In the genomic region with DNA sequence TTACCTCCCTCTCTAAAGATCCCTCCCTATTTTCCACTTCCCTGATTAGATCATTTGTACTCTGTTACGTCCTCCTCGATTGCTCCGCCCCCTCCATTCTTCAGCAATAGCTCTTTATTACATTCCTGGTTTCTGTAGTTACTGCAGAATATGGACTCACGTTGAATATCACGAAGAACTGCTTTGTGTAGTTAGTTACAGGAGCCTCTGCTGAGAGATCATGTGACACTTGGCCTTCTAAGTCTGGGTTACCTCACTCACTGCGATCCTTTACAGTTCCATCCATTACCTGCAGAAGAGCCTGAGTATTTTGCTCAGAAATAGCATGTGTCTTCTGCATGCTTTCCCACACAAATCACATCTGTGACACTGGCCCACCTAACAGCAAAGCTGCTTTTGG, we compare ENCODE assay signal across 22 mouse cellular contexts.
DNase-seq lines count a peak whose midpoint lies in the region; ATAC-seq and TF ChIP-seq lines count a peak whose summit lies in the region.
"Had no signal": no experiment of that assay in that cellular context is flagged by ENCODE, and none has a peak within 500 bp of the region (broad histone marks: within the 10 kb centered on the region; RNA-seq: fewer than 3 reads in every experiment).

No protein-coding gene starts in this region.

- ATAC-seq in intestine, embryonic 14.5 days (replicated peaks; ENCODE audit: low FRiP score, low TSS enrichment, low read depth): 0 out of 2 replicates have a peak, but pooled peaks have one; percentile 32
- ATAC-seq in intestine, embryonic 15.5 days: no peak; the same call in 1 of the 2 replicates
- ATAC-seq in lung, embryonic 14.5 days (ENCODE audit: insufficient read depth): no peak
- peak; percentile 64; the same call in 1 of the 2 replicates for ATAC-seq in intestine, postnatal 0 days
- no peak for ATAC-seq in stomach, postnatal 0 days (ENCODE audit: low FRiP score, low TSS enrichment)
- ATAC-seq: forebrain, embryonic 14.5 days had no signal

- H3K9me3 ChIP-seq in intestine, embryonic 14.5 days (ENCODE audit: control insufficient read depth, low read length): no peaks in the 10 kb centered on the region
- no peaks in the 10 kb centered on the region for H3K9me3 ChIP-seq in intestine, embryonic 15.5 days
- H3K9me3 ChIP-seq in lung, embryonic 14.5 days (ENCODE audit: low read depth, low read length): no peaks in the 10 kb centered on the region
- no peaks in the 10 kb centered on the region for H3K9me3 ChIP-seq in intestine, postnatal 0 days (ENCODE audit: control insufficient read depth)
- H3K9me3 ChIP-seq in stomach, postnatal 0 days (ENCODE audit: control insufficient read depth, low read length): no peaks in the 10 kb centered on the region
- H3K9me3 ChIP-seq: embryonic facial prominence, embryonic 13.5 days; embryonic facial prominence, embryonic 15.5 days; forebrain, embryonic 10.5 days; forebrain, embryonic 12.5 days had no signal

- no peak overlapping the region for H3K27ac ChIP-seq in intestine, embryonic 14.5 days (ENCODE audit: low read depth)
- H3K27ac ChIP-seq in intestine, embryonic 15.5 days: no peak overlapping the region
- no peak overlapping the region for H3K27ac ChIP-seq in lung, embryonic 14.5 days (ENCODE audit: low read depth)
- no peak overlapping the region for H3K27ac ChIP-seq in intestine, postnatal 0 days (ENCODE audit: low read depth, low read length)
- H3K27ac ChIP-seq in stomach, postnatal 0 days (replicated peaks): no peak overlapping the region
- H3K27ac ChIP-seq: embryonic facial prominence, embryonic 13.5 days; embryonic facial prominence, embryonic 15.5 days; forebrain, embryonic 10.5 days; forebrain, embryonic 12.5 days had no signal

- H3K4me3 ChIP-seq in intestine, embryonic 14.5 days (ENCODE audit: low read depth, low read length): no peak overlapping the region
- H3K4me3 ChIP-seq in intestine, embryonic 15.5 days (replicated peaks): no peak overlapping the region
- no peak overlapping the region for H3K4me3 ChIP-seq in lung, embryonic 14.5 days (ENCODE audit: low read depth, low read length)
- no peak overlapping the region for H3K4me3 ChIP-seq in intestine, postnatal 0 days (ENCODE audit: low read depth, low read length)
- H3K4me3 ChIP-seq in stomach, postnatal 0 days (ENCODE audit: low read depth, low read length): no peak overlapping the region
- H3K4me3 ChIP-seq: embryonic facial prominence, embryonic 13.5 days; embryonic facial prominence, embryonic 15.5 days; erythroblast, embryonic 14.5 days; forebrain, embryonic 10.5 days; forebrain, embryonic 12.5 days had no signal

- no peak for TF ChIP-seq CTCF in lung, embryonic 14.5 days (IDR thresholded peaks at IDR 0.05; ENCODE audit: low read depth)
- TF ChIP-seq CTCF in intestine, postnatal 0 days (IDR thresholded peaks at IDR 0.05; ENCODE audit: low read depth): no peak
- TF ChIP-seq CTCF in stomach, postnatal 0 days (IDR thresholded peaks at IDR 0.05; ENCODE audit: low read depth): no peak

- no peaks in the 10 kb centered on the region for H3K4me1 ChIP-seq in intestine, embryonic 14.5 days (replicated peaks; ENCODE audit: control insufficient read depth, insufficient read depth, low read length)
- no peaks in the 10 kb centered on the region for H3K4me1 ChIP-seq in intestine, embryonic 15.5 days (replicated peaks)
- H3K4me1 ChIP-seq in lung, embryonic 14.5 days (ENCODE audit: insufficient read depth): no peaks in the 10 kb centered on the region
- no peaks in the 10 kb centered on the region for H3K4me1 ChIP-seq in intestine, postnatal 0 days (replicated peaks; ENCODE audit: control insufficient read depth, insufficient read depth, low read length)
- H3K4me1 ChIP-seq in stomach, postnatal 0 days (replicated peaks; ENCODE audit: control insufficient read depth, insufficient read depth): no peaks in the 10 kb centered on the region
- H3K4me1 ChIP-seq: embryonic facial prominence, embryonic 13.5 days; embryonic facial prominence, embryonic 15.5 days; forebrain, embryonic 10.5 days; forebrain, embryonic 12.5 days had no signal

- no peak overlapping the region for H3K9ac ChIP-seq in intestine, embryonic 14.5 days (ENCODE audit: low read length)
- no peak overlapping the region for H3K9ac ChIP-seq in intestine, embryonic 15.5 days
- H3K9ac ChIP-seq in lung, embryonic 14.5 days: no peak overlapping the region
- H3K9ac ChIP-seq in intestine, postnatal 0 days (ENCODE audit: low read depth, low read length): no peak overlapping the region
- no peak overlapping the region for H3K9ac ChIP-seq in stomach, postnatal 0 days (ENCODE audit: low read length)
- H3K9ac ChIP-seq: embryonic facial prominence, embryonic 13.5 days; embryonic facial prominence, embryonic 15.5 days; forebrain, embryonic 12.5 days had no signal

- no peak for TF ChIP-seq EP300 in stomach, postnatal 0 days (optimal IDR thresholded peaks at IDR 0.05)

- WGBS in intestine, embryonic 14.5 days: 55% methylated on average over 6 of the region's 6 CpGs
- 63% methylated on average over 6 of the region's 6 CpGs for WGBS in intestine, embryonic 15.5 days
- WGBS in lung, embryonic 14.5 days: 58% methylated on average over 6 of the region's 6 CpGs
- WGBS in intestine, postnatal 0 days: 47% methylated on average over 6 of the region's 6 CpGs
- WGBS in stomach, postnatal 0 days: 58% methylated on average over 6 of the region's 6 CpGs

- no peak overlapping the region for H3K4me2 ChIP-seq in intestine, embryonic 14.5 days (ENCODE audit: low read length)
- no peak overlapping the region for H3K4me2 ChIP-seq in intestine, embryonic 15.5 days (replicated peaks)
- H3K4me2 ChIP-seq in lung, embryonic 14.5 days: no peak overlapping the region
- H3K4me2 ChIP-seq in intestine, postnatal 0 days (replicated peaks; ENCODE audit: low read depth): no peak overlapping the region
- no peak overlapping the region for H3K4me2 ChIP-seq in stomach, postnatal 0 days (replicated peaks; ENCODE audit: low read depth)
- H3K4me2 ChIP-seq: embryonic facial prominence, embryonic 13.5 days; embryonic facial prominence, embryonic 15.5 days; forebrain, embryonic 12.5 days had no signal

- H3K36me3 ChIP-seq in intestine, embryonic 14.5 days (ENCODE audit: control insufficient read depth, insufficient read depth, low read length): no peaks in the 10 kb centered on the region
- H3K36me3 ChIP-seq in intestine, embryonic 15.5 days: no peaks in the 10 kb centered on the region
- H3K36me3 ChIP-seq in lung, embryonic 14.5 days (ENCODE audit: insufficient read depth): no peaks in the 10 kb centered on the region
- no peaks in the 10 kb centered on the region for H3K36me3 ChIP-seq in intestine, postnatal 0 days (ENCODE audit: control insufficient read depth, insufficient read depth)
- H3K36me3 ChIP-seq in stomach, postnatal 0 days (ENCODE audit: control insufficient read depth, insufficient read depth, low read length): no peaks in the 10 kb centered on the region
- H3K36me3 ChIP-seq: embryonic facial prominence, embryonic 13.5 days; embryonic facial prominence, embryonic 15.5 days; forebrain, embryonic 10.5 days; forebrain, embryonic 12.5 days had no signal

- no peak for DNase-seq in intestine, embryonic 14.5 days (ENCODE audit: low spot score)
- peak; percentile 17 for DNase-seq in lung, embryonic 14.5 days
- DNase-seq in lung, adult 18-20 months: no peak
- DNase-seq in stomach, postnatal 0 days (ENCODE audit: low spot score): no peak
- DNase-seq: adrenal gland, adult 2 months; adrenal gland, postnatal 10 days; adrenal gland, postnatal 25 days; cerebellum, adult 11 months; cerebellum, adult 18-20 months; cerebellum, adult 8-10 months; cerebellum, adult 9-11 months; cerebellum, postnatal 14 days; cerebellum, postnatal 36 days; embryo, embryonic 11 days had no signal

- H3K27me3 ChIP-seq in intestine, embryonic 14.5 days (replicated peaks; ENCODE audit: control insufficient read depth, insufficient read depth, low read length): no peaks in the 10 kb centered on the region
- no peaks in the 10 kb centered on the region for H3K27me3 ChIP-seq in intestine, embryonic 15.5 days (replicated peaks)
- no peaks in the 10 kb centered on the region for H3K27me3 ChIP-seq in lung, embryonic 14.5 days (ENCODE audit: insufficient read depth, low read length)
- no peaks in the 10 kb centered on the region for H3K27me3 ChIP-seq in intestine, postnatal 0 days (replicated peaks; ENCODE audit: control insufficient read depth, insufficient read depth, low read length)
- no peaks in the 10 kb centered on the region for H3K27me3 ChIP-seq in stomach, postnatal 0 days (ENCODE audit: control insufficient read depth, insufficient read depth, low read length)
- H3K27me3 ChIP-seq: embryonic facial prominence, embryonic 13.5 days; embryonic facial prominence, embryonic 15.5 days; forebrain, embryonic 12.5 days had no signal

Comparison
In these comparisons a context has a peak if more than half of its experiments do, and no peak if none do; other contexts are left out.
1. ATAC-seq: peak in intestine, embryonic 14.5 days (single experiment) and intestine, postnatal 0 days (single experiment); none in intestine, embryonic 15.5 days (single experiment), lung, embryonic 14.5 days (single experiment) and stomach, postnatal 0 days (single experiment).